Mouse (Mus musculus) cerebellum, adult 9-11 months (tissue): Measurements from ENCODE around the gene Rassf8.

Source experiments
- DNase-seq: peaks from one replicate; pipeline ENCODE4 v3.0.0; 2022

Gene Rassf8

GRCm38 (mm10) chr6:145746132-145746849 is at the start of gene Rassf8:
TSS of gene Rassf8 (plus strand) at chr6:145746748.
- peak; percentile 91 for DNase-seq

GRCm38 (mm10) chr6:145701021-145701540 is 45.5 kb upstream of the Rassf8 start:
- no peak for DNase-seq

GRCm38 (mm10) chr6:145703667-145704066 is 42.9 kb upstream of the Rassf8 start:
- DNase-seq = no peak

- no peak for DNase-seq
Observed at GRCm38 (mm10) chr6:145709956-145710720, 36.4 kb upstream of the Rassf8 start.

GRCm38 (mm10) chr6:145710797-145711196 is 35.8 kb upstream of the Rassf8 start:
- no peak for DNase-seq

- no peak for DNase-seq
Observed at GRCm38 (mm10) chr6:145711320-145711719, 35.2 kb upstream of the Rassf8 start.

- no peak for DNase-seq
Observed at GRCm38 (mm10) chr6:145713241-145714114, 33.1 kb upstream of the Rassf8 start.

GRCm38 (mm10) chr6:145714131-145714530 is 32.4 kb upstream of the Rassf8 start:
- DNase-seq = no peak

- DNase-seq = no peak
Observed at GRCm38 (mm10) chr6:145722596-145722995, 24.0 kb upstream of the Rassf8 start.

- no peak for DNase-seq
Observed at GRCm38 (mm10) chr6:145723131-145723863, 23.3 kb upstream of the Rassf8 start.

- DNase-seq = no peak
Observed at GRCm38 (mm10) chr6:145725849-145726248, 20.7 kb upstream of the Rassf8 start.

GRCm38 (mm10) chr6:145726986-145727385 is 19.6 kb upstream of the Rassf8 start:
- DNase-seq = no peak

GRCm38 (mm10) chr6:145732868-145733267 is 13.7 kb upstream of the Rassf8 start:
- DNase-seq = no peak

- no peak for DNase-seq
Observed at GRCm38 (mm10) chr6:145733276-145733675, 13.3 kb upstream of the Rassf8 start.

GRCm38 (mm10) chr6:145733911-145734310 is 12.6 kb upstream of the Rassf8 start:
- DNase-seq = no peak

GRCm38 (mm10) chr6:145736099-145736498 is 10.4 kb upstream of the Rassf8 start:
- no peak for DNase-seq

- no peak for DNase-seq
Observed at GRCm38 (mm10) chr6:145739231-145739630, 7.3 kb upstream of the Rassf8 start.

GRCm38 (mm10) chr6:145740011-145740410 is 6.5 kb upstream of the Rassf8 start:
- no peak for DNase-seq

GRCm38 (mm10) chr6:145745291-145745690 is 1.3 kb upstream of the Rassf8 start:
- DNase-seq = no peak

GRCm38 (mm10) chr6:145746921-145747670 is 548 bp downstream of the Rassf8 start:
- no peak for DNase-seq
